Mouse (Mus musculus) fibroblast of lung, adult 2 months (primary cell): ENCODE data around the gene Spin2g.
"Not testable (repeated sequence)": the region's sequence is repeated elsewhere in the genome, so short reads cannot be mapped to it uniquely, and the experiment has no call there.

Experiments used
- DNase-seq: peaks from one replicate; pipeline ENCODE4 v3.0.0-alpha.2; 2011; ENCODE audit warnings: low read depth

The Spin2g gene

GRCm38 (mm10) chrX:34238633-34239032 is at the start of gene Spin2g:
Gene Spin2g, minus strand, starts transcription at chrX:34238733.
- DNase-seq: not testable (repeated sequence)
